Mouse (Mus musculus): Measurements from ENCODE around the gene Gm5169.
"Not testable (repeated sequence)": the region's sequence is repeated elsewhere in the genome, so short reads cannot be mapped to it uniquely, and the experiment has no call there.

Gm5169 gene

DNA sequence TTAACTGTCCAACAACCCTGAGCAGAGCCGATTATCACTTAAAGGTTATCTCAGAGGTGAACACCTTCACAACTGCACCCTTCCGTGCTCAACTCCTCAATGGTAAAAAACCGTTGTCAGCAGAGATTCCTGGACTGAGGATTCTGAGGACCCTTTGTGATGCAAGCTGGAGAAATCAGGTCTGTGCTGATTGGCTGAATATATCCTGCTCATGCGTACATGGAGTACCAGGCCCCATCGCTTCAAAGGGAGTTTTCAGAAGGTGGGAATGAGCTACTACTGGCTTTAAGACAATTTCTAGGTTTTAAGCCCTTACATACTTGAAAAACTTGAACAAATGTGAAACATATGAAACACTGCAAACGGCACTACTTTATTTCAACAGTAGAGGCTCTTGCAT, at the start of gene Gm5169:
Gm5169 (minus strand) TSS at position 101 of the 400 bp plus-strand sequence.
- not testable (repeated sequence) for DNase-seq (ENCODE audit: low read depth)

DNA sequence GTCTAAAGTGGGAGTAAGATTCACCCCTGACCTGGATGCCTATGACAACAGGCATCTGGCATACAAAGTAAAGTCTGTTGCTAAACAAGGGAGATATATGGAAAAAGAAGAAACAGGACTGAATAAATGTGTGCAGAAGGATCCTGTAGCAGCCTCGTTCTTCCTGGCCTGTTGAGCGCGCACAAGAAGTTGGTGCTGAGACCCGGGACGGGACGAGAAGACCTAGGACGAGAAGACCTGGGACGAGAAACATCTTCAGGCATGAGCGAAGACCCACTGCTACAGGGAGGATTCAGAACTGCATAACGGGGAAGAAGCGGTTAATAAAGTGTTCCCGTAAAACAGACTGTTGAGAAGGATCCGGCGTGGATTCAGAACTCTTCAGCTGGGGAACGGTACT, 46.2 kb upstream of the Gm5169 start:
- not testable (repeated sequence) for DNase-seq (ENCODE audit: low read depth)

Measured in induced T-regulatory cell, adult 2 months (primary cell).